Mouse (Mus musculus): Measurements from ENCODE around the gene Cul4a. TPM values are rescaled to one million over a fixed set of nuclear protein-coding genes. Genes with fewer than 3 reads are reported as not detected.

The Cul4a gene
- polyA plus RNA-seq, 1 experiment from 2014 or later: 80.4 TPM

GRCm38 (mm10) chr8:13077542-13077941 lies 27.9 kb upstream of the Cul4a start:
- Histone ChIP-seq H3K27me3 (ENCODE audit: insufficient read depth, low read length) (no peaks in the 10 kb centered on the region), H3K4me3 (replicated peaks; ENCODE audit: low read depth, low read length) (no peak overlapping the region), H3K4me2 (ENCODE audit: low read length) (no peak overlapping the region), H3K27ac (no peak overlapping the region), H3K9me3 (replicated peaks; ENCODE audit: low read length) (no peaks in the 10 kb centered on the region), H3K9ac (ENCODE audit: low read depth, low read length) (no peak overlapping the region), H3K4me1 (replicated peaks; ENCODE audit: insufficient read depth, low read length) (no peaks in the 10 kb centered on the region), H3K36me3 (ENCODE audit: insufficient read depth, low read length) (peaks cover 76% of the 10 kb centered on the region)
- DNase-seq (ENCODE audit: low spot score): no peak
- TF ChIP-seq CTCF (IDR thresholded peaks at IDR 0.05; ENCODE audit: low read depth): no peak
- WGBS: 89% methylated on average over 7 of the region's 7 CpGs
- ATAC-seq (replicated peaks; ENCODE audit: low FRiP score, low read depth): no peak

- H3K4me1 ChIP-seq (replicated peaks; ENCODE audit: insufficient read depth, low read length): peaks cover 7% of the 10 kb centered on the region; the same call in 1 of the 2 replicates
- DNase-seq (ENCODE audit: low spot score) (peak; percentile 94), ATAC-seq (replicated peaks; ENCODE audit: low FRiP score, low read depth) (peak; percentile 76)
- H3K4me2 ChIP-seq (ENCODE audit: low read length): peak overlapping the region; percentile 78
- under 1% methylated on average over 42 of the region's 45 CpGs for WGBS
- H3K9me3 ChIP-seq (replicated peaks; ENCODE audit: low read length): no peaks in the 10 kb centered on the region
- no peaks in the 10 kb centered on the region for H3K27me3 ChIP-seq (ENCODE audit: insufficient read depth, low read length)
- peak overlapping the region; percentile 98 for H3K4me3 ChIP-seq (replicated peaks; ENCODE audit: low read depth, low read length)
- no peak; the same call in 1 of the 2 replicates for TF ChIP-seq CTCF (IDR thresholded peaks at IDR 0.05; ENCODE audit: low read depth)
- H3K27ac ChIP-seq: peak overlapping the region; percentile 96
- no peaks in the 10 kb centered on the region for H3K36me3 ChIP-seq (ENCODE audit: insufficient read depth, low read length)
- peak overlapping the region; percentile 92 for H3K9ac ChIP-seq (ENCODE audit: low read depth, low read length)
Measured at GRCm38 (mm10) chr8:13104691-13105086, 732 bp upstream of the Cul4a start.

GRCm38 (mm10) chr8:13105908-13106551 lies 609 bp downstream of the Cul4a start:
- H3K4me1 ChIP-seq (replicated peaks; ENCODE audit: insufficient read depth, low read length): peaks cover 7% of the 10 kb centered on the region; the same call in 1 of the 2 replicates
- TF ChIP-seq CTCF (IDR thresholded peaks at IDR 0.05; ENCODE audit: low read depth): no peak
- ATAC-seq (replicated peaks; ENCODE audit: low FRiP score, low read depth) (peak; percentile 57), DNase-seq (ENCODE audit: low spot score) (peak; percentile 54)
- peak overlapping the region; percentile 87 for H3K4me3 ChIP-seq (replicated peaks; ENCODE audit: low read depth, low read length)
- peak overlapping the region; percentile 78 for H3K4me2 ChIP-seq (ENCODE audit: low read length)
- no peaks in the 10 kb centered on the region for H3K9me3 ChIP-seq (replicated peaks; ENCODE audit: low read length)
- WGBS: 0% methylated on average over 44 of the region's 63 CpGs
- H3K27me3 ChIP-seq (ENCODE audit: insufficient read depth, low read length): no peaks in the 10 kb centered on the region
- peak overlapping the region; percentile 89 for H3K27ac ChIP-seq
- no peaks in the 10 kb centered on the region for H3K36me3 ChIP-seq (ENCODE audit: insufficient read depth, low read length)
- peak overlapping the region; percentile 94 for H3K9ac ChIP-seq (ENCODE audit: low read depth, low read length)

GRCm38 (mm10) chr8:13107990-13108638 lies 2.7 kb downstream of the Cul4a start:
- Histone ChIP-seq H3K9ac (ENCODE audit: low read depth, low read length) (no peak overlapping the region), H3K36me3 (ENCODE audit: insufficient read depth, low read length) (no peaks in the 10 kb centered on the region), H3K4me3 (replicated peaks; ENCODE audit: low read depth, low read length) (no peak overlapping the region), H3K27ac (no peak overlapping the region), H3K27me3 (ENCODE audit: insufficient read depth, low read length) (no peaks in the 10 kb centered on the region), H3K4me1 (replicated peaks; ENCODE audit: insufficient read depth, low read length) (peaks cover 7% of the 10 kb centered on the region; the same call in 1 of the 2 replicates), H3K4me2 (ENCODE audit: low read length) (no peak overlapping the region), H3K9me3 (replicated peaks; ENCODE audit: low read length) (no peaks in the 10 kb centered on the region)
- TF ChIP-seq CTCF (IDR thresholded peaks at IDR 0.05; ENCODE audit: low read depth): no peak
- DNase-seq (ENCODE audit: low spot score) (no peak), ATAC-seq (replicated peaks; ENCODE audit: low FRiP score, low read depth) (no peak)
- WGBS: 72% methylated on average over 13 of the region's 13 CpGs

GRCm38 (mm10) chr8:13108967-13109366 lies 3.5 kb downstream of the Cul4a start:
- WGBS: 87% methylated on average over 8 of the region's 8 CpGs
- no peak overlapping the region for H3K9ac ChIP-seq (ENCODE audit: low read depth, low read length)

GRCm38 (mm10) chr8:13109416-13109960 lies 4.1 kb downstream of the Cul4a start:
- Histone ChIP-seq H3K36me3 (ENCODE audit: insufficient read depth, low read length) (0 out of 2 replicates have a peak, but pooled peaks cover 3% of the 10 kb centered on the region), H3K4me1 (replicated peaks; ENCODE audit: insufficient read depth, low read length) (0 out of 2 replicates have a peak, but pooled peaks cover 3% of the 10 kb centered on the region), H3K4me3 (replicated peaks; ENCODE audit: low read depth, low read length) (no peak overlapping the region), H3K4me2 (ENCODE audit: low read length) (no peak overlapping the region), H3K27ac (no peak overlapping the region), H3K27me3 (ENCODE audit: insufficient read depth, low read length) (no peaks in the 10 kb centered on the region), H3K9ac (ENCODE audit: low read depth, low read length) (no peak overlapping the region), H3K9me3 (replicated peaks; ENCODE audit: low read length) (no peaks in the 10 kb centered on the region)
- ATAC-seq (replicated peaks; ENCODE audit: low FRiP score, low read depth): no peak
- DNase-seq (ENCODE audit: low spot score): no peak
- no peak for TF ChIP-seq CTCF (IDR thresholded peaks at IDR 0.05; ENCODE audit: low read depth)
- WGBS: 32% methylated on average over 1 of the region's 1 CpGs

More at GRCm38 (mm10) chr8:13108967-13109366, 3.5 kb downstream of the Cul4a start:
- ATAC-seq (replicated peaks; ENCODE audit: low FRiP score, low read depth) (no peak), DNase-seq (ENCODE audit: low spot score) (no peak)
- TF ChIP-seq CTCF (IDR thresholded peaks at IDR 0.05; ENCODE audit: low read depth): no peak
- Histone ChIP-seq H3K9me3 (replicated peaks; ENCODE audit: low read length) (no peaks in the 10 kb centered on the region), H3K4me3 (replicated peaks; ENCODE audit: low read depth, low read length) (no peak overlapping the region), H3K4me2 (ENCODE audit: low read length) (no peak overlapping the region), H3K27ac (no peak overlapping the region), H3K4me1 (replicated peaks; ENCODE audit: insufficient read depth, low read length) (peaks cover 5% of the 10 kb centered on the region; the same call in 1 of the 2 replicates), H3K36me3 (ENCODE audit: insufficient read depth, low read length) (0 out of 2 replicates have a peak, but pooled peaks cover 2% of the 10 kb centered on the region), H3K27me3 (ENCODE audit: insufficient read depth, low read length) (no peaks in the 10 kb centered on the region)
